Mouse (Mus musculus) retina, adult 2 months (tissue): Measurements from ENCODE around the gene Stat4.
"Not testable (repeated sequence)": the region's sequence is repeated elsewhere in the genome, so short reads cannot be mapped to it uniquely, and the experiment has no call there.

Experiments used
- DNase-seq: peaks from one replicate; pipeline ENCODE4 v3.0.0-alpha.2; 2012; ENCODE audit warnings: low read depth, low spot score

The Stat4 gene

DNA sequence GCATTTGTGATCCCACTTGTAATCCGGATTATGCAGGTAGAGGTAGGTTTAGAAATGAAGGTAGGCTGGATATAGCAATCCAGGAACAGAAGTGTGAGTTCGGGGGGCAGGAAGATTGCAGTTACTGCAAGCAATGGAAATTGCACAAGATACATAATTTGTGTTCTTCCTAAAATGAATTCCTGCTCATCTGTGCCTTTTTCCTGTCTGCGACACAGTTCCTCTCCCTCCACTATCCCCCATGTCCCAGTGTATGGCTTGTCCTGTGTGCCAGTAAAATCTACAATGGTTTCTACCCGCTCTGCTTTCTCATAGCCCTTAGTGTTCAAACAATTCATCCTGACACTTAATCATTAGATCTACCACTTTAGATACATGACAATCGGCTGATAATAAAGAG is 41.7 kb downstream of the Stat4 start:
- DNase-seq: no peak

DNA sequence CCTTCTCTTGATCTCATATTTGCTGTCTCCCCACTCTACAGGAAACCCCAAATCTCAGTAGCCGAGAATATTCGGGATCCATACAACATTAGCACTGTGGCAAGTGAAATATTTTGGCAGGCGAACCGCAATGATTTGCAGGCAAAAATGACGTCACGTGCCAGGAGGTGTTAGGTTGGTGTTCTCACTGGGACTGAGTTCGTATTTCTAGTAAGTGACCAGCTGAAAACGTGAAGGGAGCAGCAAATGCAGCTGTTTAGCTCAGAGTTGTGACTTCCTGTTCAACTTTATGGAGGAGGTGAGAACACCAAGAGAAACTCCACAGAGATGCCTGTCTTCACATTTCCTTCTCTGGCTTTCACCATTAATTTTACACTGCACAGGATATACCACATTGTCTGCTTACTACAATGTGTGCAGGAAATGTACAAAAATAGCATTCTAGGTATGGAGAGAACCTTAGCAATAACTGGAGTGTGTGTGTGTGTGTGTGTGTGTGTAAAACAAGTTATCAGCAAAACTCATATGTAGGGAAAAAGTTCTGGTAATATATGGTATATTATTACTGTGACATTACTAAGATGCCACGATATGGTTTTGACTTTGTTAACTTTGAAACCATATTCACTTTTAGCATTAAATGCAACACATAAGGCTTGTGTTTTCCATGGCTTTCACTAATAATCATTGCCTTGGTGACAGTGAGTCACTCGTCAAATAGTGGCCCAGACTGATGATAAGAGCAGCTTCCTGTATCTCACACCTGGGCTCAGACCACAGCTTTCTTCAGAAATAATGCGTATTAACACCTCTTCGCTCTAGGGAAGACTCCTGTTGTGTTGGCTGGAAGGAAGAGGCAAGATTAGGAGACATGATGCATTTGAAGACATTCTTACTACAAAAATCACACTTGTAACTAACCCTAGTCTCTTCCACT is 48.1 kb downstream of the Stat4 start:
- no peak for DNase-seq

DNA sequence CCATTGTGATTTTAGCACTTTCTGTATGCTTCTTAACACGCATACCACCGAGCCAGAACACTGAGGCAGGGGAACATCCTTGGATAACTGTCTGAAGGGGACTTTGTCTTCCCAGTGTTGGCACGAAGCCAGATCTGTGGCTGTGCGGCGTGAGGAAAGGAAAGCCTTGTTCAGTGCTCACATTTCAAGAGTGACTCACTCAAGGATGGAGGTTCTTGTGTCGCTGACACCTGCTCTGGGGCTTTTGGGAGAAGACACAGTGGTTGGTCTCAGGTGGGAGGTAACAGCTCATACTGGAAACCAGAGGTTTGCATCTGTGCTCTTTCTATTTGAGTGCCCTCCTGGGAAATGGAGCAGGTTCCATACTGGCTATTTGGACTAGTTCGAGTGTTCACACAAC is 52.2 kb downstream of the Stat4 start:
- no peak for DNase-seq

- DNase-seq: no peak
Observed at GRCm38 (mm10) chr1:52039626-52040025, 52.7 kb downstream of the Stat4 start.

DNA sequence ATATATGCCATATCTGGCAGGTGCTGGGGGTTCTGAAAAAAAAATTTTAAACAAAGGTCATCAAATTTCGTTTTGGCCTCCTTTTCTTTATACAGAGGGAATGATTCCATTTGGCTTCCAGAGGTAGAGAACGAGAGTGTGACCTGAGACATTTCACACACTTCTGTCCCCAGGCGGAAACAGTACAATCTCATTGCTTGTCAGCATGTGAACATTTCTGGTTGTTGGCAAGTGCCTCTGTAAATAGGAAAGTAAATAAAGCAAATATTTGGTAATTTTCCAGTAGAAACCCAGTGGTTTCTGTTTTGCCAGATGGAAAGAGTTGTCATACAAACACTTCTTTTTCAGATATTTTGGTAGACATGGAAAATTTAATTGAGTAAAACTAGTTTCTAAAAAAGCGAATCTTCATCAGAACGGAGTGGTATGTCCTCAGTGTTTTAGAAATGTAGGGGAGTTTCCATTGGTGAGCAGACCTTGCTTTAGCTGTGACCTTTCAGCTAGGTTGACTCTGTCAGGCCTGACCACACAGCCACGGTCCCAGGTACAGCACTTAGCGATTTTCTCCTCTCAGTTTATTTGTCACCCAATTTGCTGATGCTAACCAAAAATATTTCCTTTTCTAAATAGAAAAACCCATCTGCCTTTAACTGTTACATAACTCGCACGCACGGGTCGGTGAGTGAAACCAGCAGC is 53.6 kb downstream of the Stat4 start:
- no peak for DNase-seq

DNA sequence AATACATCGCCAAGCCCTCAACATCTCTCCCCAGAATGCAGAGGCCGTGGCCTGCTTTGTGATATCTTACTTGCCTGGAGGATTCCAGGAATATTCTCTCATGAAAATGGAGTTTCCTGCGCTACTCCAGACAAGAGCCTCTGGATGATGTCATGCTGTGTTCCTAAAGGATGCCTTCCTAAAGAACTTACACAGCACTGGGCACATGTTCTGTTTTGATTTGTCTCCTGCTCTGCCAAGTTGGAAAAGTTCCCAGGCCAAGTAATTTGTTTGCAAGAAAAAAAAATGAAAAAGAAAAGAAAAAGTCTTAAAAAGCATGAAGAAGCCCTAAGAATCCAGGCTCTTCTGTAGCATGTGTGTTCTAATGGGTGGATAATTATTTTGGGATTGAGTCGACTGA is 56.2 kb downstream of the Stat4 start:
- no peak for DNase-seq

- not testable (repeated sequence) for DNase-seq
Observed at GRCm38 (mm10) chr1:52046891-52047290, 59.9 kb downstream of the Stat4 start.

- DNase-seq: no peak
Observed at GRCm38 (mm10) chr1:52048711-52049110, 61.8 kb downstream of the Stat4 start.

DNA sequence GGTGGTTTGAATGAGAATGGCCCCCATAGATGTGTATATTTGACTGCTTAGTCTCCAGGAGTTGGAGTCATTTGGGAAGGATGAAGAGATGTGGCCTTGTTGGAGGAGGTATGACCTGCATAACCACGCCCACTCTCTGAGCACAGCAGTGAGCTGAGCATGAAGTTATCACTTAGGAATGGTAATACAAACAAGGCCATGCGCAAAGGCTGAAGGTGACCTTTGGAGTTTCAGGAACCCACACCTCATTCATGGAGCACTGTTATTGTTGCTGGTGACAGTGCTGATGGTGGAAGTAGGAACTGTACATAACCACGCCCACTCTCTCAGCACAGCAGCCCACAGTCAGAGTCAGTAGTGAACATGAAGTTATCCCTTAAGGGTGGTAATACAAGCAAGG is 62.9 kb downstream of the Stat4 start:
- no peak for DNase-seq

- DNase-seq: no peak
Observed at GRCm38 (mm10) chr1:52051542-52051941, 64.6 kb downstream of the Stat4 start.

- DNase-seq: no peak
Observed at GRCm38 (mm10) chr1:52052910-52053309, 66.0 kb downstream of the Stat4 start.

DNA sequence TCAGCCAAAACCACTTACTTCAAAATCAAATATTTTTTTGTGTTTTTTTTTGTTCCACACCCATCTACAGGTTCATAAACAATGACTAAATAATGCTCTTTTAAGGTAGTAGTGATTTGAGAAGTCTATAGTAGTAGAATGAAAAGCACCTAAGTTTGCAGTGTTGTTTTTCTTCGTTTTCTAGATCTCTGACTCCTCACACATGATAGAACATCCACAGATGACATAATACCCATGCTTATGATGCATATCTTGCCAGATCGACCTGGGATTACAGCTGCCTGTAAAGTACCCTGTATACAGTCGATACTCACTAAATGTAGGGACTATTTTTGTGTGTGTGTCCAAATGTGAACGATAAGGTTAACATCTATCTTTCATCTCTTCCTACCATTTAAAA is 69.0 kb downstream of the Stat4 start:
- no peak for DNase-seq

DNA sequence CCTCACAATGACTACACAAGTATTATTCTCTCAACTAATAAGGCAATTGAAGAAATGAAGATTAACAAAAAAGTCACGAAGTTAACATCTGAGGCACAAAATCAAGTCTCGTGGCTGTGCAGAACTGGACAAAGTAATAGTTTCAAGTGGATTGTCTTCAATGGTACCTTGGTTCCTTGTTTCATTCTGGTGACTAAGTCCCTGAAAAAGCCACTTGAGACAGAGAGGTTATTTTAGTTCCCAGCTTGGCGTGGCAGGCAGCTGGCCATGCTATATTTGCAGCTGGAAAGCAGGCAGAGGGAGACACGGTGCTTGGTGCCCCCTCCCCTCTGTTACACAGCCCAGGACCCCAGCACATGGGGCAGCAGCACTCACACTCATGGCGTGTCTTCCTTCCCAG is 70.2 kb downstream of the Stat4 start:
- no peak for DNase-seq

DNA sequence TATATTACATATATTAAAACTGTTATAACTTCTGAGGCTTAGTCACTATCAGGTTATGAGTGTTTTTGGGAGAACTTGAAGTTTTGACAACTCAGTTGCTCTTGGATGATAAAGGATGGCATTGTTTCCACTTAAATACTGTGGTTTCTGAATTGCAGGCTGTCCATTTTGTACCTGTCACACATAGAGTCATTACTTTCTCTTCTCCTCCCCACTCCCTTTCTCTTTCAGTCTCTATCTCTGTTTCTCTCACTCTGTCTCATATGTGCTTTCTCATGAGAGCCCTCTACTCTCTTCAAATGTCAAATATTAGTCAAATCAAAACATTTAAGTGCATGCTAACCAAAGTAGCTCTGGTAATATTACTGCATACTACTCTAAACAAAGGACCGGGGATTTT is 79.3 kb downstream of the Stat4 start:
- DNase-seq: no peak

GRCm38 (mm10) chr1:52066694-52067093 is 79.7 kb downstream of the Stat4 start:
- DNase-seq: no peak

DNA sequence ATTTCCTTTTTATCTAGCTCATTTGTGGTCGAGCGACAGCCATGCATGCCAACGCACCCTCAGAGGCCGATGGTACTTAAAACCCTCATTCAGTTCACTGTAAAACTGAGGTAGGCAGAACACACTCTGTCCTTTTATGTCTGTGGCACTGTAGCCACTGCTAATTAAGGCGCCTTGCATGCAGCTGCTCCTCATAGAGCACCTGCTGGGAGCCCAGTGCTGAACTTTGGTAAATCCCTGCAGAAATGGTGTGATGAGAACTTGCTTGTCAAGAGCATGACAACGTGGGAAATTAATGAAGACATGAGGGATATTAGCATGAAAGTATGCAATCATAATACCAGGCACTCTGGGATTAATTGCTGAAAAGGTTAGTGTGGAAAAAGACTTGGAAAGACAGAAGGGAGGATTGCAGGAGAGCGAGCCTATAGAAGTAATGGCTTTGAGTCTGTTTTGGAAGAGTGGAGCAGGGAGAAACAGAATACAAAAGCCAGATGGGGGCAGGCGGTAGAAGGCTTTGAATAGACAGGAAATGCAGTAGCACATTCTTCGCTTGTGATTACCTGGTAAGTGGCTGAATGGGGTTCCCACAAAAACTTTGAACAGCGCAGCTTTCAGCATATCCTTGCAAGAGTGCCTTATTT is 92.9 kb downstream of the Stat4 start:
- no peak for DNase-seq

DNA sequence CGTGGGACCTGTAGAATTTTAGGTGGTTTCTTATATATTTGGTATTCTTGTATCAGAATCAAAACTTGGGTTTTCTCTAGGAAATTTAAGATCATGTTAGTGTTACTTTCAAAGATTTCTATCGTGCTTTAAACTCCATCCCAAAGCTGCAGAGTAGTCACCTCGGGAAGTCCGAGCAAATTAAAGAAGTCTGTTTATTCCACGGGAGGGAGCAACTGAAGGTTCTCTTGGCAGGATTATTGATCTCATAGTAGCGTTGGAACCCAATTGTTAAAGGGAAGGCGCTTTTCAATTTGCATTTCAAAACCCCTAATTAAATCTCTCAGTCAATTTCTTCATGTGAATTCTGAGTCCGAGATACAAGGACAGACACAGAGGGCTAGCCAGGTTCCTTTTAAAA is 93.4 kb downstream of the Stat4 start:
- DNase-seq: no peak

GRCm38 (mm10) chr1:52086236-52086635 is 99.3 kb downstream of the Stat4 start:
- DNase-seq: no peak

GRCm38 (mm10) chr1:52087128-52087527 is 100.2 kb downstream of the Stat4 start:
- no peak for DNase-seq

- DNase-seq: no peak
Observed at GRCm38 (mm10) chr1:52088634-52089033, 101.7 kb downstream of the Stat4 start.

DNA sequence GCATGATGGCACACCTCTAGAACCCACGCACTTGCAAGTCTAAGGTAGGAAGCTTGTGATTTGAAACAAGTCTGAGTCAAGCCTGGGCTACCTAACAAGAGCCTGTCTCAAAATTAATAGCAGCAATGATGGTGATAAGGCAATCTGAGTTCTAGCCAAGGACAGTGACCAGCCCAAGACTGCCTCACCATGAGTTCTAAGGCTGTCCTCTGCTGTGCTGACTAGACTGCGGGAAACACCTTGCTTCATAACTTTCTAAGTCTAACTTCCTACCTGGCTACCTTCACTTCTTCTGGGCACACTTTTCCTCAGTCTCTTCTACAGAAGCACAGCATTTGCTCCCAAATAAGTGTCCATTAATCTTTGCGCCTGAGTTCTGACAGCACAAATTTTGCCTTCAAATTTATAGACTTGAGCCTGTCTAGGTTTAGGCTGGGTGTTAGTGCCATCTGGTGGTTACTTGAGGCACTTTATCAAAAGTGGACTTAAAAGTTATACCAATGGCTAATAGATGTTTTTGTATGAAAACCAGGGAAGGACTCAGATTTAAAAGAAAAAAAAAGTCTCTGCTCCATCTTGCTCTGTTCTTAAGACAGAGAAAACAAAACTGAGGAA is 111.8 kb downstream of the Stat4 start:
- DNase-seq: no peak

DNA sequence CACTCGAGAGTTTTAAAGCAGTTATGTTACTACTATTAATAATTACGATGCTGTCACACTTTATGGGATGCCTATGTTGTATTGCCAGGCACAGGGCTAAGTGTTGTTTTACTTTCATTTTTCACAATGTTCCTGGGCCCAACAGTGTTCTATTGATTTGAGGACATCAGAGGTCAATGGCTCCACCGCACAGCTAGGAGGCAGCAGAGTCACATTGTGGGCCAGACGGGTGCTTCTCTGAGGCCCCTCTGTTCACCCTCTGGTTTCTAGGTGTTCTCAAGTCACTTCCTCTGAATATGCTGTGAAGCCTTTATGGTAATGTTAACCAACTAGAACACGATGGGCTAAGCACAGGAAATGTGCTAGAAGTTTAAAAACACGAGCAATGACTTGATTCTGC is 113.5 kb downstream of the Stat4 start:
- no peak for DNase-seq
